Mouse (Mus musculus) neutrophil, adult 5-6 weeks (primary cell): ENCODE results near the gene Camk2d. TPM values are rescaled to one million over a fixed set of nuclear protein-coding genes. Genes with fewer than 3 reads are reported as not detected.

ENCODE experiments used
- ATAC-seq: fragments of 151-379, 151-347 bp; 2 replicates; pipeline ENCODE4 v1.8.0; 2017; ENCODE audit warnings: mild to moderate bottlenecking, moderate TSS enrichment; ENCODE audit not compliant: insufficient number of reproducible peaks, poor library complexity, low FRiP score, severe bottlenecking; ENCODE audit errors: extremely low read depth
- total RNA-seq: library from RNA; stranded (forward); fragments of 200-1000 nt; gene quantifications from 2 replicates; pipeline ENCODE4 v1.2.3, GENCODE M21; 2017

The Camk2d gene
- total RNA-seq, 1 experiment from 2014 or later: 166 TPM

DNA sequence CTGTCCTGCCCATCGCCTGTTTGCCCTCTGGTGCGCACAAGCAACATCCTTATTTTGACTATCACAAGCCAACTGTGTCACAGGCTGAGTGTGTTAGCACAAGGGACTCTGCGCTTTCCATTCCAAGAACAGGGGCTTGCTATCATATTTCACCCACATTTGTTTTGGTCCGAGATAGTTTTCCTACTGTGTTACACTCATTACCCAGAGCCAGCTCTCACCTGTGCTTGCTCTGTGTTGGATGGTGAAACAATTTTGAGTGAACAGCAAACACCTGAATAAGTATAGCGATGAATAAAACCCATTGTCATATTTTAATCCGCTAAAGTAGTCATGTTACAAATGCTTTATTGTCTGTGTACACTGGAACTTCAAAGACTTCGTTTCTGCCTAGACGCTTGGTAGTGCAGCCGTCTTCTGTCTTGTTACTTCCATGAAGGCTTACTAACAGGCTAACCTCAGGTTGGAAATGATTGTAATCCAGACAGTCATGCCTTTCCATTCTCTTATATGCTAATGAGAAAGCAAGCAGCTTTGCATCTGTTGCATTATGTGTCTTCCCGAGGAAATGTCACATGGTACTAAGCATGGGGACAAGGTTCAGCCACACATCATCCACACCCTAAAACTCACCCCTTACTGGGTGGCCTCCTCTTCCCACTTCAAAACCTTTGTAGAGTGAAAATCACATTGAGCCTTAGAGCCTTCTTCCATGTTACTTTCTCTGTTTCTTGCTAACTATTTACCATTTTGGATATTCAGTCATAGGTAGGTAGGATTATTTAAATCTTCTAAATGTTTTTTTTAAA, 44.5 kb downstream of the Camk2d start:
- ATAC-seq: no peak

- ATAC-seq: no peak
Observed at GRCm38 (mm10) chr3:126641451-126641850, 45.3 kb downstream of the Camk2d start.

GRCm38 (mm10) chr3:126643071-126644010, 47.2 kb downstream of the Camk2d start:
- no peak for ATAC-seq

- ATAC-seq: peak; percentile 39; the same call in 1 of the 2 replicates
Observed at GRCm38 (mm10) chr3:126650332-126650731, 54.2 kb downstream of the Camk2d start.

GRCm38 (mm10) chr3:126650747-126651146, 54.6 kb downstream of the Camk2d start:
- no peak for ATAC-seq

- no peak for ATAC-seq
Observed at GRCm38 (mm10) chr3:126652361-126652760, 56.3 kb downstream of the Camk2d start.

- no peak for ATAC-seq
Observed at GRCm38 (mm10) chr3:126653118-126653517, 57.0 kb downstream of the Camk2d start.

- no peak for ATAC-seq
Observed at GRCm38 (mm10) chr3:126656173-126656572, 60.1 kb downstream of the Camk2d start.

GRCm38 (mm10) chr3:126657895-126658294, 61.8 kb downstream of the Camk2d start:
- ATAC-seq: no peak

GRCm38 (mm10) chr3:126658791-126659190, 62.7 kb downstream of the Camk2d start:
- ATAC-seq: no peak

DNA sequence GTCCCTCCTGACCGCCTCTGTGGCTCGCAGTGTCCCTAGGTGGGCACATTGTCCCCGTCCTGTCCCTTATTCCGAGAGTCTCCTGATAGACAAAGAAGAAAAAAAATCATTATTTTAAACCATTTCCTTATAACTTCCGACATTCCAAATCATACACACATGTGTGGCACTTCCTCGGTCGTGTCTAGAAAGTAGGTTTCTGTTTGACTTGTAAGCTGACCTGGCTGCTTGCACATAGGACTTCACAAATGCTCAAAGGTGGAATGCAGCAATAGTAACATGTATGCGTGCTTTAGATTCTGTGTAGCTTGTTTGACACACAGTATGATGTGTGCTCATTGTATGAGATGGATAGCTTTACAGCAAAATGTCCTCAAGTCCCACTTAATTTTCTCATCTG, 63.1 kb downstream of the Camk2d start:
- no peak for ATAC-seq

- no peak for ATAC-seq
Observed at GRCm38 (mm10) chr3:126659832-126660564, 63.9 kb downstream of the Camk2d start.

- no peak for ATAC-seq
Observed at GRCm38 (mm10) chr3:126660575-126660974, 64.5 kb downstream of the Camk2d start.

- no peak for ATAC-seq
Observed at GRCm38 (mm10) chr3:126660986-126661385, 64.9 kb downstream of the Camk2d start.

DNA sequence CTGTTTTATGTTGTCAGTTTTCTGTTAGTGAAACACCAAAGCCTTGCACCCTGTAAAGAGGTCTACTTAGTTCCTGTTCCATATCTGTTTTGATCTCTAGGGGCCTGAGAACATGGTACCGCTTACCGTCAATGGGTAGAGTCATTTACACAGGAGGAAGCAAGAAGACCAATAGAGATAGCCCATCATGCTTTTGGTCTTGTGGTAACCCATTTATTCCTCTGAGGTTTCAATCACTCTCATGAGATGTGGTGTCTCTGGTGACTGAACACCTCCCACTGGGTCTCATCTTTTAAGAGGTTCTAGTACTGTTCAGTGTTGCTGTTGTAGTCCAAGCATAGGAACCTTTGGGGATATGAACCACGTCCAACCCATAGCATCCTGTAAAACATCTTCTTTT, 65.8 kb downstream of the Camk2d start:
- ATAC-seq: peak; percentile 84

GRCm38 (mm10) chr3:126663436-126663835, 67.3 kb downstream of the Camk2d start:
- ATAC-seq: no peak

- ATAC-seq: no peak
Observed at GRCm38 (mm10) chr3:126665866-126666265, 69.8 kb downstream of the Camk2d start.

GRCm38 (mm10) chr3:126667019-126667418, 70.9 kb downstream of the Camk2d start:
- no peak for ATAC-seq

GRCm38 (mm10) chr3:126667451-126667850, 71.3 kb downstream of the Camk2d start:
- no peak for ATAC-seq
